Mouse (Mus musculus): ENCODE data around the gene Zfp185. TPM values are rescaled to one million over a fixed set of nuclear protein-coding genes. Genes with fewer than 3 reads are reported as not detected.

Zfp185 gene
- polyA plus RNA-seq (2017; shearing (Covaris generic)) = not detected

GRCm38 (mm10) chrX:72986841-72987519, at the start of gene Zfp185:
Gene Zfp185 (plus strand): TSS chrX:72987339.

GRCm38 (mm10) chrX:73037003-73037402, 49.9 kb downstream of the Zfp185 start, which contains the start of gene Pnma5:
Gene Pnma5 (minus strand): TSS chrX:73037103.

GRCm38 (mm10) chrX:73064415-73064793, 77.3 kb downstream of the Zfp185 start, which contains the start of gene Pnma3:
Gene Pnma3 (plus strand): TSS chrX:73064787.

Other genes starting within 250 kb of the Zfp185 start
- not detected for gene Gabrq, start 162.2 kb upstream of the Zfp185 start, polyA plus RNA-seq (2017; shearing (Covaris generic))
- gene Cetn2, start 68.9 kb upstream of the Zfp185 start, polyA plus RNA-seq (2017; shearing (Covaris generic)) = 112 TPM
- 21.7 TPM for gene Nsdhl, start 68.8 kb upstream of the Zfp185 start, polyA plus RNA-seq (2017; shearing (Covaris generic))
- not detected for gene Pnma5, start 49.8 kb downstream of the Zfp185 start, polyA plus RNA-seq (2017; shearing (Covaris generic))
- not detected for gene Pnma3, start 77.4 kb downstream of the Zfp185 start, polyA plus RNA-seq (2017; shearing (Covaris generic))
- gene Xlr4a, start 95.1 kb downstream of the Zfp185 start, polyA plus RNA-seq (2017; shearing (Covaris generic)) = 96.6 TPM
- gene Xlr3a, start 109.8 kb downstream of the Zfp185 start, polyA plus RNA-seq (2017; shearing (Covaris generic)) = 0.45 TPM
- gene Gm14685, start 129.7 kb downstream of the Zfp185 start, polyA plus RNA-seq (2017; shearing (Covaris generic)) = 0.28 TPM
- gene Xlr5b, start 161.5 kb downstream of the Zfp185 start, polyA plus RNA-seq (2017; shearing (Covaris generic)) = not detected
- gene DXBay18, start 162.1 kb downstream of the Zfp185 start, polyA plus RNA-seq (2017; shearing (Covaris generic)) = not detected
- not detected for gene Spin2d, start 189.7 kb downstream of the Zfp185 start, polyA plus RNA-seq (2017; shearing (Covaris generic))
- gene Xlr3b, start 204.9 kb downstream of the Zfp185 start, polyA plus RNA-seq (2017; shearing (Covaris generic)) = 11.8 TPM
- gene Xlr4b, start 227.0 kb downstream of the Zfp185 start, polyA plus RNA-seq (2017; shearing (Covaris generic)) = 131 TPM
- 20.3 TPM for gene F8a, start 241.0 kb downstream of the Zfp185 start, polyA plus RNA-seq (2017; shearing (Covaris generic))

All from CD4-positive, CD25-positive, alpha-beta regulatory T cell (primary cell).